Mouse (Mus musculus): ENCODE measurements around the gene Cdk5rap3.

Cdk5rap3 gene

DNA sequence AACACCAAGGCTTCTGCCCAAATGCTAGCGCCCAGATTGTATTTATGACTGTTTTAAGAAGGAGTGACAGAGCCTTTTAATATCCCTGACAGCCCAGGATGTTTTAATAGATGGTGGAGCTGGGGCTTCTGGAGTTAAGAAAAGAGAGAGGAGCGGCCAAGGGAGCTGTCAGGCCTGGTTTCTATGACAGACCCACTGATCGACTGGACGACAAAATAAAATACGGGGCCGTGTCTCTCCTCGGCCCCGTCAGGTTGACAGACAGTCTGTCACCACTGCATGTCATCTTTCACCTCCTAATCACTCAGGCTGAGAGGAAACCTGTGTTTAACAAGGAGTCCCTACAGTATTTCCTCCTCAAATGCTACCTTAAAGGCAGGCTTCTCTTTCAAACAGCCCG lies 15.0 kb downstream of the Cdk5rap3 start:
- ATAC-seq (ENCODE audit: insufficient number of reproducible peaks, low FRiP score, low TSS enrichment), result no peak

DNA sequence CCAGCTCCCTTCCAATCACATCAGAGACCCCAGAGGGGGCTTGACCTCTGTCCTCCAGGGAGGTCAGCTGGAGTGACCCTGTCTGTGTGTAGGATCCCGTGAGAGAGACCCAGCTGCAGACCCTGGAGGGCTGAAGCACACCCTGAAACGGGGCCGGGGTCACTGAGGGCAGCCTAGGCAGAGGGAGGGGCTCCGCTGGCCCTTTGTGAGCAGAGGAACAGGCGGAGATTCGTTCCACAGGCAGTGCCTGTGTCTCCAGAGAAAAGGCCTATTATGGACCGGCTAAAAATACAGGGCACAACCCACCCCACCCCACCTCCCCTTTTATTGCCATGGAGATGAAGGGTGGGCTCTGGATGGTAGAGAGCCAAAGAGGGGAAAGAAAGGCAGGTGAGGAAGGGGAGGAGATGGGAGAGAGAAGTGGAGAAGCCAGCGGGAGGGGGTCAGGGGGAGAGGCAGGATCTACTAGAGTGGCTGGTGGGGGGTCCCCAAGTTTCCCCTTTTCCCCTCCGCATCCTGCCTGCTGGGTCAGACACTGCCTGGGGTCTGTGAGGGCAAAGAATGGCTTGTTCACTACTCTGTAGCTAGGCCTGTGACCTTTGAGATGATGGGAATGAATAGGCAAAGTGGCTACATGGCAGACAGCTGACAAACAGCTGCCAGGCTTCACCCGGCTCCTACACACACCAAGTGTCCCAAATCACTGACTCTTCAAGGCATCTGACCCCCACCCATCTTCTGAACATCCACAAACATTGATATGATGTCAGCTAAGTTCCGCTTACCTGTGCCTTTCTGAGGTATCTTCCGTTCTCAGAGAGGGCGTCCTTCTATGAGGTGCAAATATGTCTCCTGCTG lies 16.6 kb downstream of the Cdk5rap3 start:
- ATAC-seq (ENCODE audit: insufficient number of reproducible peaks, low FRiP score, low TSS enrichment), result no peak

DNA sequence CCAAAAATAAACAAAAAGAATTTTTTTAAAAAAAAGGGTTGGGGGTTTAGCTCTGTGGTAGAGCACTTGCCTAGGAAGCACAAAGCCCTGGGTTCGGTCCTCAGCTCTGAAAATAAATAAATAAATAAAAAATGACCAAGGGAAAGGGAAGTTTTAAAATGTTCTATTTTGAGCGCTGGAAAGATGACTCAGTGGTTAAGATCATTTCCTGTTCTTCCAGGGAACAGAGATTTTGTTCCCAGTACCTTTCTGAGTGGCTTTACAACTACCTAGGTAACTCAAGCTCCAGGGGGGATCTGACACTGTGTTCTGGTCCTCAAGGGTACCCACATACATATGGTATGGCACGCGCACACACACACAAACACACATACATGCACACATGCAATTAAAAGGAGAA lies 20.4 kb downstream of the Cdk5rap3 start:
- ATAC-seq (ENCODE audit: insufficient number of reproducible peaks, low FRiP score, low TSS enrichment), result no peak

DNA sequence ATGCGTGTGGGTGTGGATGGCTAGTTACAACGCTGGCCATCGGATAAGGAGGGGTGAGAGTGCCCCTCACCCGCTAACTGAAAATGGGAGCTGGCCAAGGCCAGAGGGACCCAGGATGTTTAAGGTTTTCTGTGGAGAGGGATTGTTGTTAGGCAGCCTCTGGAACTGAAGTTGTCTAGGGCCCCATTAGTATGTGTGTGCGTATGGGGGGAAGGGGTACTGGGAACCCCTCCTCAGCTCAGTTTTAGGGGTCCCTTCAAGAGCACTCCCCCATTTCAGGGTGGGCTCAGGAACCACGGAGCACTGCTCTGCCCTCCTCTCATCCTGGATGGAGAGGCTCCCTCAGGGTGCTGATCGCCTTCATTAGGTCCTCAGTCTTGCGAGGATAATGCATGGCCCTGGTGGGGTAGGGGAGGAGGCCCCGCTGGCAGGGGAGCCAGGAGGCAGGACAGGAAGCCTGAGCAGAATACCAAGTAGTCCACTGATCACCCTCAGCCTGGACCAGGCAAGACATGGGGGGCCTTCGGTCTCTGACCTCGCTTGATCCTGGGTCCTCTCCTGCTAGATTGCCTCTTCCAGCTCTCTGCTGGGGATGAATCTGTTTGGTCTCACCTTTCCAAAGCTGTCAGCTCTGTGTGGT lies 23.0 kb downstream of the Cdk5rap3 start:
- ATAC-seq (ENCODE audit: insufficient number of reproducible peaks, low FRiP score, low TSS enrichment), result no peak

DNA sequence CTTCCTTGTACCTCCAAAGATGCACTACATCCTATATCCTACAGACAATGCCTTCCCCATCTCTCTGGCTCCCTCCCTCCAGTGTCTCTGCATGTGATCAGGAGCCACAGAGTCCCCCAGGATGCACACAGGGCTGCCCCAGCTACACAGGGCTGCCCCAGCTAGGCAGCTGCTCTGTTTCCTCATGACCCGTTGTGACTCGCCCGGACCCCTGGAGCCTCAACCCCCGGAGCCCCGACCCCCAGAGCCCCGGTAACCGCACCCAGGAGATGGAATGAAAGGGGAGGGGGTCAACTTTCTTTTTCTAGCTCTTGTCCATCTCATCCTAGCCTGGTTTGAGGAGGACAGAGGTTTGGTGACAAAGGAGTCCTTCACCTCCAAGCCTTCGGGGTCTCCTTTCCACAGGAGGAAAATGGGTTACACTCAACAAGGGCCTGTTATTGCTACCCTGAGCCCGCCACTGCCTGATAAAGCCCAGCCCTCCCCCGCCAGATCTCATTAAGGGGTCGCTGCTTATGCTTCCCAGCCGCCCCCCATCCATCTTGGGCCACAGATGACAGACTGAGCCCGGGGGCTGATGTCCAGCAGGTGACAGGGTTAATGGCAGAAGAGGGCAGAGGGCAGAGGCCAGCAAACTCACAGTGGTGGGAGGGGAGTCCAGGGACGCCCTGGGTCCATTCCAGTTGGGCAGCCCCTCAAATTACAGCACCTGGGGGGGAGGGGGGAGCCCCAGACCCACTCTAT lies 24.3 kb downstream of the Cdk5rap3 start:
- no peak for ATAC-seq (ENCODE audit: insufficient number of reproducible peaks, low FRiP score, low TSS enrichment)

DNA sequence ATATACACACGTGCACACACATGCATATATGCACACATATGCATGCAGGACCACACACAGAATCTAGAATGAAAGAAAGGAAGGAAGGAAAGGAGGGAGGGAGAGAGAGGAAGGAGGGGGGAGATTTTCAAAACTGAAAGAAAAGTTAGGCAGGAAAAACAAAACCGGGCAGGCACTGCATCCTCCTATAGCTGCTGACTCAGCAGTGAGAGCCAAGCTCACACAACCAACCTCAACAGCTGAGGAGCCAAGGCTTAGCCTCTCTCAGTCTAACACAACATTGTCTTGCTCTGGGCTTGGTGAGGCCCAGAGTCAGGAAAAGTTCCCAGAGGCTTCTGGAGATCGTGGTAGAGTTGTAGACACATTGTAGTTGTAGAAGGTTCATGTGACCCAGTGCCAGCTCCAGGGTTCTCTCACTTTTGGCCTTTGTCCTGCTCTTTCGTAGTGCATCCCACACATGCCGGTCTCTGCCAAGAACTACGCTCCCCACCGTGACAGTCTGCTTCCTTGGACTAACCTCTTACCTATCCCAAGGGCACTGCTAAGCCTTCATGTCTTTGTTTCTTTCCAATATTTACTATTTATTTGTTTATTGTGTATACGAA lies 29.3 kb downstream of the Cdk5rap3 start:
- no peak; the same call in 1 of the 2 replicates for ATAC-seq (ENCODE audit: insufficient number of reproducible peaks, low FRiP score, low TSS enrichment)

DNA sequence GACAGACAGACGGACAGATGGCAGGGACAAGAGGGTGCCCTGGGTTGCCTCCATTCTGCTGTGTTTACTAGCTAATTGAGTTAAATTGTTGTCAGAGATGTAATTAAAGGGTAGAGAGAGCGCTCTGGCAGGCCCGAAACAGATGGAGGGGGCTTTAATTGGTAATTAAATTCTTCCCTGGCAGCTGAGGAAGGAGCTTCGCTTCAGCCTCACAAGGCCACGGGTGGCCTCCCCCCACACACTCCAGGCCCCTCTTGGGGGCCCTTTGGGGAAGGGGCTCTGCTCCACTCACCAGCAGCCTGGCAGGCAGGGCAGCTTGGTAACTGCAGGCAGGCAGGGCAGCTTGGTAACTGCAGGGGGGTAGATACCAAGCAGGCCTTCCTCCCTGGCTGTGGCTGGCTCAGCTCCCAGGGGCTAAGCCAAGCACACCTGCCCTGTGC lies 30.4 kb downstream of the Cdk5rap3 start:
- no peak for ATAC-seq (ENCODE audit: insufficient number of reproducible peaks, low FRiP score, low TSS enrichment)

DNA sequence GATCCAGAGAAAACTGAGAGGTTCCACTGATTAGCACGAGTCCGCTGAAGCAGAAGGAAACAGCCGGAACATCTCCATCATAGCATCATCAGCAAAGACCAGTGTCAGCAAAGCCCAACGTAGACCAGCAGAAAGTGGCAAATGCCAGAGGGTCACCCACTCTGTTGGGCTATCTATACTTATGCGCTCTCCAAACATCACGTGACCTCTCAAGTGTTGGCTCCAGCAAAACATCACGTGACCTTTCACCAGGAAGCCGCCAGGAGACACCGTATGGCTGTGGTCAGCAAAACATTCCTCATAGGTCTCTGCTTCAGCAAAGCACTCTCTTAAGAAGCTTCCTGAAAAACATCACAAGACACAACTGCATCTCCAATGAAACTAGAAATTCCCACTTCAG lies 36.0 kb downstream of the Cdk5rap3 start:
- no peak for ATAC-seq (ENCODE audit: insufficient number of reproducible peaks, low FRiP score, low TSS enrichment)

DNA sequence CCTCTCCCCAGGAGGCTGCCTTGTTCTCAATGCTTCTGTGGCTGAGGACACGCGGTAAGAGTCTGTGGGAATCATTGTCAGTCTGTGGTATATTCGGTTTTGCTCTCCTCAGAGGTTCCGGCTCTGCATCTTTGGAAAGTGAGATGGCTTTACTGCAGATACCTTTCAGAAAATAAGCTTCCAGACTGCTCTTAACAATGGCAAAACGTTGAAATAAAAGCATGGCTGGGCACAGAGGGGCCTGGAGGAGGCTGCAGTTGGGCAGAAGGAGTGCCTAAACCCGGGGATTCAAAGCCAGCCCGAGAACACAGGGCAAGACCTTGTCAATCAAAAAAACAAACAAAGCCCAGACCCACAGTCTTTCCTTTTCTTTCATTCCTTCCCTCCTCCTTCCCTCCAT lies 36.9 kb downstream of the Cdk5rap3 start:
- no peak for ATAC-seq (ENCODE audit: insufficient number of reproducible peaks, low FRiP score, low TSS enrichment)

DNA sequence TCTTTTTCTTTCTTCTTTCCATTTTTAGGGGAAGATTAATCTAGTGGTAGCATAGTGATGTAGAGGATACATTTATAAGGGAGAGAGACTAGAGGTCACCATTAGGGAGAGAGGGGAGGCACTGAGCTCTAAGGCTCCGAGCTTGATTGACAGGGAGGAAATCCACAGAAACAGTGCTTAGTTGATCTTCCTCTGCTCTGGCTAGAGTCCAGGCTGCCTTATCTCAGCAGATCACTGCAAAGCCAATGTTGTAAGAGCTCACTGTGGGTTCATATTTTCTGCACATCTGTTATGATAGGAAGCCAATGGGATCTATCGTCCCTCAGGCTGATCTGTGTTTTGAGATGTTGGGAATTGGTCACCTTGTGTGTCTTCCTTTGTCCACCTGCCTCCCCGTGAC lies 37.6 kb downstream of the Cdk5rap3 start:
- no peak for ATAC-seq (ENCODE audit: insufficient number of reproducible peaks, low FRiP score, low TSS enrichment)

DNA sequence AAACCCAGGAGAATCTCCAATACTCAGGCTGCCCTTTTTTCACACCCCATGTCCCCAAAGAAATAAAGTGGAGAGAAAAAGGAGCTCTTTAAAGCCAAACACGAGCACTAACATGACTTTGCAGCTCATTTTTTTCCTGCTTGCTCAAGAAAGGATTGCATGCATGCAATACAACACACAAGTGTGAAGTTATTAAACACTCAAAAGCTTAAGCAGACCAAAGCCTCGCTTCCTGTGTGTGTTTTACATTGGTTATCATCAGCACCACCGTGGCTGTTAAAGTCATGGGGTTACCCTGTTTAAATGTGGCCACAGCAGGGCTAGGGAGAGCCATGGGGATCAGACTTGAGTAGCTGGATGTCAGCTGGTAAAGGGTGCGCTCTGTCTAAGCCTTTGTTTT lies 39.2 kb downstream of the Cdk5rap3 start:
- no peak for ATAC-seq (ENCODE audit: insufficient number of reproducible peaks, low FRiP score, low TSS enrichment)

DNA sequence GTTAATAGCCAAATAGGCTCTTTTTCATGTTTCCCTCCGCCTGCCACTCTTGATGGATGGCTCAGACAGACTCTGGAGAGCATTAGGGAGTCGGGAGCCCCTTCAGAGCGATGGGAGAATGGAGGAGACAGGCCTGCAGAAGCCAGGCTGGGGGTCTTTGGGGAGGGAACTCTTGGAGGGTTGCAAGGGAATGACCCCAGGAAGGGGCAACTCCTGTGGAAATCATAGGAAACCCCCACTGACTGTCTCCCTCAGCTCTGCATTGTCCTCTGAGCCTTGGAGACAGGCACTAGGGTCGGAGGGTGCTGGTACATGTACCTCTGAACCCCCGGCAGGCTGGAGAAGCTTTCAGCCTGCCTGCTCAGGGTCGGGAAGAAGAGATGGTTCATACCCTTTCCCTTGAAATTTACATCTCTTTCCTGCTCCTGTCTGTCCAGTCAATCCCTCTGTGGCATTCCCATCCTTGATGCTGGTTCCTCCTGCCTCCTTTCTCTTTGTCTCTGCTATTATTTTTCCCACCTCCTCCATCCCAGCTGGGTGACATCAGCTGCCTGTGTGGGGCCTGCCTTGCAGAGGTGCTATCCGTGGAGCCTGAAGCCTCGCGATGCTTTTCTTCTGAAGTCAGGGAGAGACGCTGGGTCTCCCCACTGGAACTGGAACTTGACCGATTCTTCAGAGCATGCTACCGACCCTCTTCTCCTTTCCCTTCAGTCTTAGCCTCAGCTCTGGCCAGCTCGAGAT lies 39.8 kb downstream of the Cdk5rap3 start:
- ATAC-seq (ENCODE audit: insufficient number of reproducible peaks, low FRiP score, low TSS enrichment), result no peak

DNA sequence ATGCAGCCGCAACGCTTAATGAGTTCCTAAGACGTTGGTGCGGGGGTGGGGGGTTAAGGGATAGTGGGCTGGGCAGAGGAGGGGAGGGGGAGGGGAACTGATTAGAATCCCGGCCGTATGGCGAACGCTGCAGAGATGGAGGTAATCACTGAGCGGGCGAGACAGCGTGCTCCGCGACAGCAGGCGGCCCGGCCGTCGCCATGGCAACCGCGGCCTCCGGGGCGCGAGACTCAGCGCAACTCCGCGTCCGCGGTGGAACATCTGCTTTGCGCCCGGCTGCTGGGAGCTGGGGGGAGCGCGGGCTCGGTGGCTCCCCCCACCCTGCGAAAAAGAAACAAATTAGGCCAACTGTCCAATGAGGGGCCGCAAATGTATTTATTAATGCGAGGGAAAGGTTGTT lies 40.6 kb downstream of the Cdk5rap3 start:
- no peak for ATAC-seq (ENCODE audit: insufficient number of reproducible peaks, low FRiP score, low TSS enrichment)

DNA sequence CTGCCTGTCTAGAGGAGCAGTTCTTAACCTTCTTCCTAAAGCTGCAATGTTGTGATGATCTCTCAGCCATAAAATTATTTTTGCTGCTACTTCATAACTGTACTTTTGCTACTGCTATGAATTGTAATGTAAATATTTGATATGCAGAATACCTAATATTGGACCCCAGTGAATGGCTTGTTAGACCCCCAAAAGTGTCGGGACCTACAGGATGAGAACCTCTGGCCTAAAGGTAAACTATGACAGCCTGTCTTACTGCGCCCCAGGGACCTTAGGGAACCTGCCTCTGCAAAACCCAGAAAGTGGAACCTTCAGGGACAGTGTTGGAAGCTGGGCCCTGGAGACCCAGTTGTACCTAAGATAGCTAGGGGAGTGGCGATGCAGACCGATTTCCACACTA lies 41.0 kb downstream of the Cdk5rap3 start:
- no peak for ATAC-seq (ENCODE audit: insufficient number of reproducible peaks, low FRiP score, low TSS enrichment)

DNA sequence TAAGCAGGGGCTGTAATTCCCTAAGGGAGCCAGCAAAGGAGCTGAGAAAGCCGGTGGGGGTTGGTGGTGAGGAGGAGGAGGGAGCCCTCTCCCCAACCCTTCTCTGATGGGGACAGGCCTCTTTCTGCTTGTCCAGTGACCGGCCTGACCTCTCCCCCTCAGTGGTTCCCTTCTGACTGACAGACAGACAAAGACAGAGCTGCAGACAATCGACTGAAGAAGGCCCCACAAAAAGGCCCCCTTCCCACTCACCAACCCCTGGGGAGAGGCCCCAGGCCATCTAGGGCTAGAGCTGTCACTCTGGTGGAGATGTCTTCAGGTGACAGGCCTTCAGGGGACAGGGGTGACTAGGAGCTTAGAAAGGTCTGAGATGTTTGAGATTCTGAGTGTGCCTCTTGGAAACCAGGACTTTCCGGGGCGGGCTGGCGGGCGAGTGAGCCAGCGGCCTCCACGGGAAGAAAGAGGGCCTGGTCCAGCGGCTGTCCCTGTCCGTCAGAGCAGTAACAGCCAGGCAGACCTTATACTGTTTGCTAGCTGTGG lies 42.6 kb downstream of the Cdk5rap3 start:
- no peak for ATAC-seq (ENCODE audit: insufficient number of reproducible peaks, low FRiP score, low TSS enrichment)

DNA sequence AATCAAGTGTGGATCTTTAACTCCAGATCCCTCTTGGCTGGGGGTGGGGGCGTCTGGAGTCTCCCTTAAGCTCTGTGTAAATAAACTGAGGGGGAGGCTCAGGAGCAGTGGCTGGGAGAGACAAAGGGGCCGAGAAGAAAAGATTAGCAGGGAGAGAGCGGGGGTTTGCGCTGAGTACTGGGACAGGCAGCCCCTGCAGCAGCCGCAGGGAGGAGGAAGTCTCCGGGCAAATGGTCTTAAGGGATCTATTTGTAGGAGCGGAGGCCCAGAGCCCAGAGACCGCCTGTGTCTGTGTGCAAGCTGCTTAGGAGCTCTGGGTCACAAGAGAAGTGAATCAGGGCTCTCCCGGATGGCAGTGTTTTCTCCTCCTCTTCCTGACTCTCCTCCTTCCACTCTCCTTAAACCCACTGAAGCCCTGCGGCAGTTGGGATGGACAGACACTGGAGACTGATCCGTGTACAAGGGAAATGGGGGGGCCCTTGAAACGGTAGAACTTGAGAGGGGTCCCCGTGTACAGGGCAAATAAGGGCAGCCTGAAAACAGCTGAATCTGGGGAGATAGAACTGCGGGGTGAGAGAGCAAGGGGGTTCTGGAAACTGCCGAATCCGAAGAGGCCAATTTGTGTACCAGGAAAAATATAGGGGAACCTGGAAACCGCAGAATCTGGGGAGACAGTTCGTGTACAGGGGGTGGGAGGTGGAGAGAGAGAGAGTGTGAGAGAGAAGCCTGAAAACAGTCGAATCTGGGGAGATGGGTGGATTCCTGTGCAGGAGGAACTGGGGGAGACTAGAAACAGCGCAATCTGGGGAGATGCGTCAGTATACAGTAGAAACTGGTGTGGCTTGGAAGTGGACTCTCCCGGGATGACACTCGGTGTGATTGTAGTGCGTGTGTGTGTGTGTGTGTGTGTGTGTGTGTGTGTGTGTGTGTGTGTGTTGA lies 43.6 kb downstream of the Cdk5rap3 start:
- no peak for ATAC-seq (ENCODE audit: insufficient number of reproducible peaks, low FRiP score, low TSS enrichment)

DNA sequence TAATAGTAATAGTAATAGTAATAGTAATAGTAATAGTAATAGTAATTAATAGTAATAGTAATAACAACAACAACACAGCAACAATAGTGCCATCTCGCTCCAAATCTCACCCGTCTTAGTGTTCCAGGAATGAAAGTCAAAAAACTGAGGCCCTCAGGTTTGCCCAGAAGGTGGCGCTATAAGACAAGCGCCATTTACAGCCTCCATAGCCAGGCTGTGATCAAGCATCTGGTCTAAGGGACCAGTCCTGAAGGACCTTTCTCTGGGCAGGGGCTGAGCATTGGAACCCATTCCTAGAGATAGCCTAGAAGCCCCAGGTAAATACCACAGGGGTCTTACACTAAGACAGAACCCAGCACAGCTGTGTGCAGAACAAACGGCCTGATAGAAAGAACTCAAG lies 49.1 kb downstream of the Cdk5rap3 start:
- ATAC-seq (ENCODE audit: insufficient number of reproducible peaks, low FRiP score, low TSS enrichment), result peak; percentile 66; the same call in 1 of the 2 replicates

DNA sequence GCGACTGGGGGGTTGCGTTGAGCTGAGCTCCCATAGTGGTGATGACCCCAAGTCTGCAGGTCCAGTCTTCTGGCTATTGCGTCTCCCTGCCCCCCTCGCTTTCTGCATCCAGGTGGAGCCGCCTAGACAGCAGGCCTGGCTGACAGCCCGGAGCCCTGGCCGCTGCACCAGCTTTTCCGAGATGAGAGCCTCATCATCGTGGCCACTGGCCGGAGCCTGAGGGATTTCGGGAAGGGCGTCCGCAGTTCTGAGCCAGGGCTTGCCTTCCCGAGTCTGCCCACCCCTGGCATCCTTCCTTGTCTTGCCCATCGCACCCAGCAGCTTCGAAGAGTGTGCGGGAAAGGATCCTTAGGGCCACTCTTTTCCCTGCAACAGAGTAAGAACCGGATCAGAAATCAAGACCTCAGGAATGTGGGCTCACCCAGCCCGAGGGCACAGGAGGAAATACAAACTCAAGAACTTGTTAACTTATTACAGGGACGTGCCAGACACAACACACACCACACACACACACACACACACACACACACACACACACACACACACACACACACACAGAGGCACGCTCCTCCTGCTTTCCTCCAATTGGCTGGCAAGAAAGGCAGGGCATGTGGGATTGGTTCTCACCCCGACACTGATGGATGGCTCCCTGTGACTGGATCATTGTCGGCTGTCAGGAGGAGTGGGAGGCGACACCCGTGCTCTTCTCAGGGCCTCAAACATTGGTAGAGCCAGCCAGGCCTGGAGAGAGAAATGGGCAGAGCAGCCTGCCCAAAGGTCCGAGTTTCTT lies 52.9 kb downstream of the Cdk5rap3 start:
- no peak for ATAC-seq (ENCODE audit: insufficient number of reproducible peaks, low FRiP score, low TSS enrichment)

Data from cerebellum, adult (tissue).